Mouse (Mus musculus): ENCODE data around the gene 1700067P10Rik. TPM values are rescaled to one million over a fixed set of nuclear protein-coding genes. Genes with fewer than 3 reads are reported as not detected.

Gene 1700067P10Rik
- total RNA-seq, 2 experiments from 2014 or later = not detected

Other genes with a start within 250 kb of the 1700067P10Rik start
- 10 to 100 TPM; 43.1 to 55.1 TPM for gene Foxp4, start 164.7 kb upstream of the 1700067P10Rik start, total RNA-seq (2021)
- not detected for gene 1700122O11Rik, start 51.0 kb upstream of the 1700067P10Rik start, total RNA-seq (2021)
- gene 9830107B12Rik, start 56.9 kb downstream of the 1700067P10Rik start, total RNA-seq (2021) = not detected
- not detected for gene A530064D06Rik, start 78.0 kb downstream of the 1700067P10Rik start, total RNA-seq (2021)
- gene Trem1, start 143.4 kb downstream of the 1700067P10Rik start, total RNA-seq (2021) = not detected
- under 1 TPM; 0.48 to 0.57 TPM for gene Trem3, start 158.5 kb downstream of the 1700067P10Rik start, total RNA-seq (2021)
- gene Treml4, start 175.0 kb downstream of the 1700067P10Rik start, total RNA-seq (2021) = not detected
- gene Treml2, start 210.2 kb downstream of the 1700067P10Rik start, total RNA-seq (2021) = under 1 TPM; 0.46 to 0.47 TPM
- gene B430306N03Rik, start 226.8 kb downstream of the 1700067P10Rik start, total RNA-seq (2021) = under 1 TPM; 0.08 to 0.11 TPM

Data from left cerebral cortex, postnatal 14 days (tissue).